Mouse (Mus musculus): ENCODE results near the gene Faim. TPM values are rescaled to one million over a fixed set of nuclear protein-coding genes. Genes with fewer than 3 reads are reported as not detected.

Gene Faim
- 1 to 10 TPM; 1.8 to 2.3 TPM for total RNA-seq (2021)
- long read RNA-seq, experiment 1, partial matches to known transcripts = 0 of 2 reads
- long read RNA-seq, experiment 1, other reads (novel, unspliced or antisense) = 0 of 2 reads
- long read RNA-seq, experiment 2, partial matches to known transcripts = 1 of 2 reads
- long read RNA-seq, experiment 2, other reads (novel, unspliced or antisense) = 0 of 2 reads

DNA sequence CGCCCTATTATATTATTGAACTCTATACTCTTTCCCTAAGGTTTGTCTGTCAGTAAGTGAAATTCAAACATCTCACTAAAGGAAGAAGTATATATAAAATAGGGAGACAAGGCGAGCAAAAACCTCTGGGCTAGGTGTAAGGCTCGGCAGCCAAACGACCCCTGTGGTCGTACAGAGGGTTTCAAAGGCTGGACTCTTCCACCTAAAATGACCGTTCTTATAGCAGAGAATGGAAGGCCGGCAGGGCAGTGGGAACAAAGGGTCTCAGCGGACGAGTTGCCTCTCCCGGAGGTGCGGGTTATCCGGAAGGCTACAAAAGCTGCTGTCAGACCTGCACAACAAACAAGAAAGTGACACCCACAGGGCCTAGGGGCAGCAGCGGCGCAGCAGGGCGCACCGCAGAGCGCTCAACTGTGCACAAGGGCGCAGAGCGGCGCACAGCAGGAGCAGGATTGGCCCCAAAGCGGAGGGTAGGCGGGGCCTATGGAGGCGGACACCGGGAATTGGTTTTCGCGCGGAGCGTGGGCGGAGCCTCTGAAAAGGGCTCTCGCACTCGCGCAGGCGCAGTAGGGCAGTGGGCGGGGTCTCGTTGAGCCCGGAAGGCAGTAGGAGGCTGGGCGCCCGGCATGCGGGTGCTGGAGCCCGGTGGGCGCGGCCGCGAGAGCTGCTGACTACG, at the start of gene Faim:
TSS of gene Faim (plus strand) at position 574 of the 676 bp plus-strand sequence.
- peak; percentile 8; the same call in 1 of the 2 replicates for TF ChIP-seq CTCF (IDR thresholded peaks at IDR 0.05)
- intact Hi-C loops (cut with DNase I) = loop anchor here (10.0 kb wide), 1 partner anchor 389 kb away; no protein-coding TSS in a partner anchor
- peak within 1 kb of the TSS; percentile 82 for H3K27ac ChIP-seq

GRCm38 (mm10) chr9:98939290-98939689, 46.9 kb upstream of the Faim start:
- DNase-seq = peak; percentile 30
- Histone ChIP-seq H3K4me3 (no peak overlapping the region), H3K27ac (no peak overlapping the region)
- TF ChIP-seq CTCF (IDR thresholded peaks at IDR 0.05) = peak; percentile 55
- intact Hi-C loops (cut with DNase I) = no loop called here

More for the DNA sequence above, at the start of gene Faim:
- peak; percentile 100 for DNase-seq
- H3K4me3 ChIP-seq = peak within 1 kb of the TSS; percentile 85

DNA sequence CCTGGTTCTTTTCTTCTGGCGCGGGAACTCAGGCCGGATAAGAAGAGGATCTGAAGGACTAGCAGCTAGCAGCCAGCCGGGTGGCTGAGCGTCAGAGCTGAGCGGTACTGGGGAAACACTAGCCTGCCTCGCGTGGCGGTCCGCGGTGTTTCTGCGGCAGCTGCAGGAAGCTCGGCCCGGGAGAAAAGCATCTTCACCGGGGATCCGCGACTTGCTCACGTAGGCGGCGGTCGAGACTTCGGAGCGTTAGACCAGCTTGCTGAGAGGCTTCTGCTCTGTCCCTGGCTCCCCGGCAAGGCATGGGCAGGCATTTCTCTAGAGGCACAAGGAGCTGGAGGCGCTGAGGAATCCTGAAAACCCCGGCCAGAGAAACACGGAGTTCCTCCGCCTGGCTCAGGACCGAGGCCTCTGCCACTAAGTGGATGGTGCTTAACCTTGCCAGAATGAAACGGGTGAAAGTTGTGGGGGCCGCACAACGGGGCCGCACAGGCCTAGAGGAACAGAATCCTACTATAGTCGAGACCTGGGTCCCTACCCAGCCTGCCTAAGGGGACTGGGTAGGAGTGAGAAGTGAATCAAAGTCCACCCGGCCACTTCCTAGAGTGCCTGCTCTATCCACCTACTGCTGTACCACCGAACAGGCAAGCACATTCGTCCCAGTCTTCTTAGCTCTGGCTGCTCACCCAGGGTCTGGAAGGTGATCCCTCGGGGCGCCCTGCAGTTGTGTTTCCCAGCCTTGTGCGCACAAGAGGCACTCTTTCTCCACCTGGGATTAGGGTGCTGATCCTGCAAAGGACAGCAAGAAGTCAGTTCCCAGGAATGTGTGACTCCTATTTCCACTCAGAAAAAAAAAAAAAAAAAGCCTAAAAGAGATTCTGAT, 33.8 kb upstream of the Faim start:
- Histone ChIP-seq H3K27ac (no peak overlapping the region), H3K4me3 (no peak overlapping the region)
- TF ChIP-seq CTCF (IDR thresholded peaks at IDR 0.05) = no peak
- intact Hi-C loops (cut with DNase I) = no loop called here
- DNase-seq = no peak

- Histone ChIP-seq H3K27ac (no peak overlapping the region), H3K4me3 (no peak overlapping the region)
- DNase-seq = no peak
- no peak for TF ChIP-seq CTCF (IDR thresholded peaks at IDR 0.05)
- intact Hi-C loops (cut with DNase I) = no loop called here
These were observed 32.9 kb upstream of the Faim start for GRCm38 (mm10) chr9:98953291-98953690.

- no peak for TF ChIP-seq CTCF (IDR thresholded peaks at IDR 0.05)
- Histone ChIP-seq H3K4me3 (no peak overlapping the region), H3K27ac (no peak overlapping the region)
- no peak for DNase-seq
- intact Hi-C loops (cut with DNase I) = no loop called here
These were observed 32.3 kb upstream of the Faim start for GRCm38 (mm10) chr9:98953830-98954229.

- DNase-seq = peak; percentile 33
- Histone ChIP-seq H3K4me3 (peak overlapping the region; percentile 73), H3K27ac (no peak overlapping the region)
- intact Hi-C loops (cut with DNase I) = no loop called here
- TF ChIP-seq CTCF (IDR thresholded peaks at IDR 0.05) = no peak
These were observed 31.6 kb upstream of the Faim start for GRCm38 (mm10) chr9:98954391-98955102.

GRCm38 (mm10) chr9:98955103-98955715, 31.0 kb upstream of the Faim start, which contains the start of gene Foxl2:
Foxl2 (plus strand) TSS chr9:98955288.
- DNase-seq = peak; percentile 37
- TF ChIP-seq CTCF (IDR thresholded peaks at IDR 0.05) = no peak
- intact Hi-C loops (cut with DNase I) = no loop called here
- Histone ChIP-seq H3K27ac (no peak within 1 kb of the TSS), H3K4me3 (peak within 1 kb of the TSS; percentile 73)

DNA sequence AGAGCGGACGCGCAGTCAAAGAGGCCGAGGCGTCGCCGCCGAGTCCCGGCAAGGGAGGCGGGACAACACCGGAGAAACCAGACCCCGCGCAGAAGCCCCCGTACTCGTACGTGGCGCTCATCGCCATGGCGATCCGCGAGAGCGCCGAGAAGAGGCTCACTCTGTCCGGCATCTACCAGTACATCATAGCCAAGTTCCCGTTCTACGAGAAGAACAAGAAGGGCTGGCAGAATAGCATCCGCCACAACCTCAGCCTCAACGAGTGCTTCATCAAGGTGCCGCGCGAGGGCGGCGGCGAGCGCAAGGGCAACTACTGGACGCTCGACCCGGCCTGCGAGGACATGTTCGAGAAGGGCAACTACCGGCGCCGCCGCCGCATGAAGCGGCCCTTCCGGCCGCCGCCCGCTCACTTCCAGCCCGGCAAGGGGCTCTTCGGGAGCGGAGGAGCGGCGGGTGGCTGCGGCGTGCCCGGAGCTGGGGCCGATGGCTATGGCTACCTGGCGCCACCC, 30.4 kb upstream of the Faim start:
- DNase-seq = peak; percentile 60
- intact Hi-C loops (cut with DNase I) = no loop called here
- H3K4me3 ChIP-seq = peak overlapping the region; percentile 73
- peak; percentile 42 for TF ChIP-seq CTCF (IDR thresholded peaks at IDR 0.05)
- H3K27ac ChIP-seq = no peak overlapping the region

- no peak for TF ChIP-seq CTCF (IDR thresholded peaks at IDR 0.05)
- intact Hi-C loops (cut with DNase I) = no loop called here
These were observed 29.4 kb upstream of the Faim start for GRCm38 (mm10) chr9:98956591-98957381.

DNA sequence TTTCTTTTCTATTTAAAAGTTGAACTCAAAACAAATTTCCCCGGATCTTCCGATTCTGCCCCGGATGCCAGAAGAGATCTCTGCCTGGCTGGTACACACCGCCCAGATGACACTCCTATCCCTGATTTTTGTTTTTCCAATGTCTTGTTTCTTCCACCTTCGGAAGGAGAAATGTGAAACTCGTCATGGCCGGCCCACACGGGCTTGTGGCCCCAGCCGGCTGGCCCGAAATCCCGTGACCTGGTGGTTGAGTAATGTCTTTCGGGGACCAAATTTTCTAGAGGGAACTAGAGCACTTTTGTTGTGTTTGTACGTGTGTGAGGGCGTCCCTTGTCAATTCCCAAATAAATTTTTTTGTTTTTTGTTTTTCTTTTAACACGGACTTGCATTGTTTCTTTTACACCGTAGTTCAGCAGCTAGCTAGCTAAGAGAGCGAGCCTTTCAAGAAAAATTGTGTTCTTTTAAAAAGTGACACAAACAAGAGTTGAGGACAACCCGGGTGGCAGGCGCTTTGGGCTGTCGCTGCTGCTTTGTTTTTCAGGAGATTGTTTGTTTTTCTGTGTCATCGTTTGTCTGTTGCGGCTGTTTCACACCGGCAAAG, 28.3 kb upstream of the Faim start:
- Histone ChIP-seq H3K27ac (no peak overlapping the region), H3K4me3 (no peak overlapping the region)
- TF ChIP-seq CTCF (IDR thresholded peaks at IDR 0.05) = no peak
- intact Hi-C loops (cut with DNase I) = no loop called here
- no peak for DNase-seq

More at GRCm38 (mm10) chr9:98956591-98957381, 29.4 kb upstream of the Faim start:
- Histone ChIP-seq H3K27ac (no peak overlapping the region), H3K4me3 (peak overlapping the region; percentile 73)
- DNase-seq = peak; percentile 41

Measured in gastrocnemius, adult 2 months (tissue).